8 mouse cellular contexts compared by ENCODE assay signal in genomic region chr8:45975126-45975836, GRCm38 (mm10). TPM values are rescaled to one million over a fixed set of nuclear protein-coding genes. Genes with fewer than 3 reads are reported as not detected.
DNase-seq lines count a peak whose midpoint lies in the region; ATAC-seq lines count a peak whose summit lies in the region.

1700029J07Rik (minus strand) TSS chr8:45975252.
Ufsp2 (plus strand) TSS chr8:45975528.

- peak; percentile 96 for DNase-seq in T-cell, adult 2 months (ENCODE audit: low spot score)
- DNase-seq in cerebellum, postnatal 36 days = peak; percentile 98 to 99
- DNase-seq in frontal cortex, postnatal 36 days (ENCODE audit: low spot score in 2 of 2) = peak; percentile 98 to 99
- peak; percentile 99 for DNase-seq in left cerebral cortex, adult 11 months (ENCODE audit: low spot score)
- DNase-seq in lung, postnatal 4 days = peak; percentile 96 to 97
- DNase-seq in retina, postnatal 7 days (ENCODE audit: low read depth, low spot score) = peak; percentile 95
- DNase-seq in urinary bladder, adult 2 months (ENCODE audit: low spot score) = peak; percentile 88

- peaks cover 6% of the 10 kb centered on the region; the same call in 1 of the 2 replicates for H3K36me3 ChIP-seq in hindbrain, embryonic 15.5 days

- H3K4me2 ChIP-seq in hindbrain, embryonic 15.5 days = peak within 1 kb of the TSS; percentile 66

- H3K4me1 ChIP-seq in hindbrain, embryonic 15.5 days (replicated peaks) = peaks cover 15% of the 10 kb centered on the region

- under 1% methylated on average over 57 of the region's 57 CpGs for WGBS in hindbrain, embryonic 15.5 days

- peak within 1 kb of the TSS; percentile 61 for H3K4me3 ChIP-seq in hindbrain, embryonic 15.5 days

- H3K9me3 ChIP-seq in hindbrain, embryonic 15.5 days = no peaks in the 10 kb centered on the region

- H3K27ac ChIP-seq in hindbrain, embryonic 15.5 days (replicated peaks) = peak within 1 kb of the TSS; percentile 84

- no peaks in the 10 kb centered on the region for H3K27me3 ChIP-seq in hindbrain, embryonic 15.5 days

- H3K9ac ChIP-seq in hindbrain, embryonic 15.5 days = peak within 1 kb of the TSS; percentile 63

- ATAC-seq in hindbrain, embryonic 15.5 days (ENCODE audit: low FRiP score, low read depth) = peak; percentile 98

RNA-seq across cellular contexts. Expression of gene 1700029J07Rik, which starts in this region (rescaled TPM):
- polyA plus RNA-seq in hindbrain, embryonic 15.5 days (2015; fragmentation: Nextera tagmentation; extraction: Ambion mirVana) = 5.7 and 6.1 TPM in 2 replicates
- polyA plus RNA-seq in urinary bladder, adult 2 months (2012; rRNA removed) = 8.5 and 11.2 TPM in 2 replicates

RNA-seq across cellular contexts. Expression of gene Ufsp2, which starts in this region (rescaled TPM):
- polyA plus RNA-seq in hindbrain, embryonic 15.5 days (2015; fragmentation: Nextera tagmentation; extraction: Ambion mirVana) = 66.9 and 69.8 TPM in 2 replicates
- 51.4 and 57.1 TPM in 2 replicates for polyA plus RNA-seq in urinary bladder, adult 2 months (2012; rRNA removed)

Comparison
In these comparisons a context has a peak if more than half of its experiments do, and no peak if none do; other contexts are left out.
1. Peak in every context shown above with its lines: DNase-seq, ATAC-seq, H3K4me3 ChIP-seq and H3K27ac ChIP-seq.